Mouse (Mus musculus): ENCODE results near the gene Gm28374.

Gene Gm28374

GRCm38 (mm10) chr19:6029426-6029825 lies 52.6 kb downstream of the Gm28374 start:
- in situ Hi-C loops (cut with MboI, MseI), result no loop called here

GRCm38 (mm10) chr19:6028991-6029390 lies 53.1 kb downstream of the Gm28374 start:
- in situ Hi-C loops (cut with MboI, MseI), result no loop called here

Measured in T-helper 1 cell (primary cell).